ENCODE assay signal across 10 mouse cellular contexts in genomic region chr1:79710678-79711077, GRCm38 (mm10). TPM values are rescaled to one million over a fixed set of nuclear protein-coding genes. Genes with fewer than 3 reads are reported as not detected.
DNase-seq lines count a peak whose midpoint lies in the region; ATAC-seq and TF ChIP-seq lines count a peak whose summit lies in the region.
"Had no signal": no experiment of that assay in that cellular context is flagged by ENCODE, and none has a peak within 500 bp of the region (broad histone marks: within the 10 kb centered on the region; RNA-seq: fewer than 3 reads in every experiment).

No protein-coding gene starts in this region.

- no peak overlapping the region for H3K9ac ChIP-seq in hindbrain, embryonic 14.5 days
- H3K9ac ChIP-seq in lung, postnatal 0 days (replicated peaks; ENCODE audit: low read depth), result no peak overlapping the region
- no peak overlapping the region for H3K9ac ChIP-seq in embryonic facial prominence, embryonic 15.5 days

- H3K4me2 ChIP-seq in hindbrain, embryonic 14.5 days (replicated peaks), result no peak overlapping the region
- H3K4me2 ChIP-seq in lung, postnatal 0 days (replicated peaks; ENCODE audit: low read depth, low read length), result no peak overlapping the region
- H3K4me2 ChIP-seq in embryonic facial prominence, embryonic 15.5 days (replicated peaks), result no peak overlapping the region

- DNase-seq in hindbrain, embryonic 14.5 days (ENCODE audit: low spot score), result no peak
- no peak for DNase-seq in hindbrain, embryonic 10.5 days (ENCODE audit: low spot score)
- DNase-seq in lung, postnatal 0 days (ENCODE audit: low spot score), result no peak
- DNase-seq in lung, postnatal 36 days, result no peak
- no peak for DNase-seq in thymus, postnatal 10 days (ENCODE audit: low spot score in 2 of 2)
- DNase-seq in thymus, postnatal 14 days, result no peak
- DNase-seq: heart, postnatal 36 days had no signal

- H3K4me1 ChIP-seq in hindbrain, embryonic 14.5 days (replicated peaks; ENCODE audit: control insufficient read depth, insufficient read depth, low read length), result peaks cover 11% of the 10 kb centered on the region; the same call in 1 of the 2 replicates
- H3K4me1 ChIP-seq in hindbrain, embryonic 10.5 days (replicated peaks), result 0 out of 2 replicates have a peak, but pooled peaks cover 4% of the 10 kb centered on the region
- no peaks in the 10 kb centered on the region; the same call in 1 of the 2 replicates for H3K4me1 ChIP-seq in lung, postnatal 0 days (ENCODE audit: insufficient read depth, low read depth, low read length)
- H3K4me1 ChIP-seq in embryonic facial prominence, embryonic 15.5 days, result 0 out of 2 replicates have a peak, but pooled peaks cover 6% of the 10 kb centered on the region

- no peaks in the 10 kb centered on the region for H3K9me3 ChIP-seq in hindbrain, embryonic 14.5 days (ENCODE audit: control insufficient read depth, low read length)
- no peaks in the 10 kb centered on the region for H3K9me3 ChIP-seq in hindbrain, embryonic 10.5 days
- no peaks in the 10 kb centered on the region for H3K9me3 ChIP-seq in lung, postnatal 0 days (ENCODE audit: low read length)
- no peaks in the 10 kb centered on the region for H3K9me3 ChIP-seq in embryonic facial prominence, embryonic 15.5 days (replicated peaks)

- H3K36me3 ChIP-seq in hindbrain, embryonic 14.5 days (replicated peaks; ENCODE audit: control insufficient read depth, insufficient read depth), result peaks cover 60% of the 10 kb centered on the region
- peaks cover 32% of the 10 kb centered on the region for H3K36me3 ChIP-seq in hindbrain, embryonic 10.5 days
- peaks cover 19% of the 10 kb centered on the region for H3K36me3 ChIP-seq in lung, postnatal 0 days (ENCODE audit: insufficient read depth, low read length)
- peaks cover 25% of the 10 kb centered on the region for H3K36me3 ChIP-seq in embryonic facial prominence, embryonic 15.5 days
- H3K36me3 ChIP-seq in macrophage (ENCODE audit: inconsistent target), result peaks cover 50% of the 10 kb centered on the region

- peak; percentile 60; the same call in 1 of the 2 replicates for ATAC-seq in hindbrain, embryonic 14.5 days (ENCODE audit: low FRiP score)
- ATAC-seq in lung, postnatal 0 days, result no peak
- ATAC-seq in embryonic facial prominence, embryonic 15.5 days (ENCODE audit: insufficient number of reproducible peaks, low FRiP score, low TSS enrichment, low read depth), result no peak

- no peak for TF ChIP-seq EP300 in lung, postnatal 0 days (IDR thresholded peaks at IDR 0.05)

- no peaks in the 10 kb centered on the region for H3K79me2 ChIP-seq in macrophage (ENCODE audit: inconsistent target)

- H3K27ac ChIP-seq in hindbrain, embryonic 14.5 days, result peak overlapping the region; percentile 34; the same call in 1 of the 2 replicates
- H3K27ac ChIP-seq in hindbrain, embryonic 10.5 days, result no peak overlapping the region
- H3K27ac ChIP-seq in lung, postnatal 0 days (ENCODE audit: low read length), result peak overlapping the region; percentile 26; the same call in 1 of the 2 replicates
- H3K27ac ChIP-seq in embryonic facial prominence, embryonic 15.5 days (replicated peaks), result peak overlapping the region; percentile 12; the same call in 1 of the 2 replicates
- H3K27ac ChIP-seq in macrophage, result peak overlapping the region; percentile 60

- no peak for TF ChIP-seq CTCF in lung, postnatal 0 days (IDR thresholded peaks at IDR 0.05)

- no peak overlapping the region for H3K4me3 ChIP-seq in hindbrain, embryonic 14.5 days (replicated peaks; ENCODE audit: low read length)
- no peak overlapping the region for H3K4me3 ChIP-seq in hindbrain, embryonic 10.5 days
- H3K4me3 ChIP-seq in lung, postnatal 0 days (ENCODE audit: low read depth, low read length), result no peak overlapping the region
- H3K4me3 ChIP-seq in embryonic facial prominence, embryonic 15.5 days (replicated peaks), result no peak overlapping the region
- H3K4me3 ChIP-seq in macrophage (ENCODE audit: inconsistent target), result no peak overlapping the region

- no peaks in the 10 kb centered on the region for H3K27me3 ChIP-seq in hindbrain, embryonic 14.5 days (ENCODE audit: control insufficient read depth, insufficient read depth, low read length)
- H3K27me3 ChIP-seq in hindbrain, embryonic 10.5 days (ENCODE audit: insufficient read depth, poor library complexity, severe bottlenecking), result no peaks in the 10 kb centered on the region
- no peaks in the 10 kb centered on the region for H3K27me3 ChIP-seq in lung, postnatal 0 days (replicated peaks; ENCODE audit: insufficient read depth, low read length)
- H3K27me3 ChIP-seq in embryonic facial prominence, embryonic 15.5 days, result no peaks in the 10 kb centered on the region

- WGBS in hindbrain, embryonic 14.5 days, result 43% methylated on average over 4 of the region's 4 CpGs
- 87% methylated on average over 4 of the region's 4 CpGs for WGBS in hindbrain, embryonic 10.5 days
- WGBS in lung, postnatal 0 days, result 40% methylated on average over 4 of the region's 4 CpGs
- WGBS in embryonic facial prominence, embryonic 15.5 days, result 48% methylated on average over 4 of the region's 4 CpGs
- whole genome bisulfite sequencing in macrophage (ENCODE audit: missing documents), result 3% methylated on average over 3 of the region's 4 CpGs

RNA-seq across cellular contexts. Expression of gene Ap1s3, which starts 38.9 kb away (rescaled TPM):
- polyA plus RNA-seq in hindbrain, embryonic 14.5 days (2014; fragmentation: Nextera tagmentation; extraction: Ambion mirVana), result 0.20 and 0.35 TPM in 2 replicates
- polyA plus RNA-seq in hindbrain, embryonic 10.5 days (2016; fragmentation: Nextera tagmentation; extraction: Ambion mirVana), result 0.12 and 0.30 TPM in 2 replicates
- 1.2 and 1.6 TPM in 2 replicates for polyA plus RNA-seq in lung, postnatal 0 days (2015; fragmentation: Nextera tagmentation; extraction: Ambion mirVana)
- polyA plus RNA-seq in embryonic facial prominence, embryonic 15.5 days (2015; fragmentation: Nextera tagmentation; extraction: Ambion mirVana), result 0.39 and 0.47 TPM in 2 replicates
- 1 to 10 TPM in 3 of 26 experiments, under 1 TPM in 12, not detected in 11; 0.23 to 1.9 (median 0.66) TPM for total RNA-seq in macrophage (2018; cell fraction: chromatin; rRNA removed)
- total RNA-seq in macrophage (2018; cell fraction: cytosol; rRNA removed), result 1 to 10 TPM in 13 of 26 experiments, under 1 TPM in 13; 0.42 to 2.6 (median 1.2) TPM
- 1 to 10 TPM in 12 of 26 experiments, under 1 TPM in 14; 0.25 to 2.3 (median 0.81) TPM for total RNA-seq in macrophage (2018; cell fraction: nucleus; rRNA removed)
- polyA plus RNA-seq in macrophage (2018), result 1.1 to 2.0 TPM (median 1.3 TPM) in 3 replicates
- total RNA-seq: gastrocnemius, adult 8-10 months had no signal
